Mouse (Mus musculus): ENCODE measurements around the gene S1pr1.

DNA sequence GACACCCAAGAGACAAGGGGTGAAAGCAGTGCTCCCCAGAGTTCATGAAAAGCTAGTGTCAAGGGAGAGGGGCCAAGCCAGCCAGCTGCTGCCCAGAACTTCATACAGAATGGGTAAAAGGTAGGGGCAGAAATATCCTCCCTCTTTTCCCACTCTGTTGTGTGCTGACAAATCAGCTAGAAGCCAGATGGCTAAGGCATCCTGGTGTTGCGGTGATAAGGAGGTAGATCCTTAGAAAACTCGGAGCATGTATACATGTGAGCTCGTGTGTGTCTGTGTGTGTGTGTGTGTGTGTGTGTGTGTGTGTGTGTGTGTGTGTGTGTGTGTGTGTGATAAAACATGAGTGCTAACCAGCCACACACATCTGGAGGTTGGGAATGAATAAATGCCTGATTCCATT lies 20.7 kb upstream of the S1pr1 start:
- TF ChIP-seq FLI1 (IDR thresholded peaks at IDR 0.05; ENCODE audit: low read length) (no peak), GATA1 (IDR thresholded peaks at IDR 0.05; ENCODE audit: borderline replicate concordance, low read length) (no peak)
